Mouse (Mus musculus) CH12.LX (cell line): ENCODE measurements at regions not wholly inside any gene's neighbourhood (a gene's known extent, or its start where the extent isn't known, plus 50 kb on each side); places are given as distances from the start of the nearest gene placed in this dataset.

ENCODE experiments used
- DNase-seq: peaks from one replicate; pipeline ENCODE4 v3.0.0-alpha.2; 2013; ENCODE audit errors: extremely low read depth
- H3K27ac ChIP-seq: 2 replicates; pipeline ENCODE4 v1.5.1; 2012; ENCODE audit warnings: low read depth, mild to moderate bottlenecking, control low read depth, moderate library complexity; ENCODE audit not compliant: insufficient read depth
- H3K27me3 ChIP-seq: replicated peaks from 2 replicates; pipeline ENCODE3; 2012; ENCODE audit warnings: inconsistent platforms
- H3K36me3 ChIP-seq, 2 experiments: replicated peaks in 1 of 2; 2 replicates each; pipeline versions ENCODE3 to v1.6.1; 2012; ENCODE audit warnings: inconsistent platforms in 1 of 2, low read length in 1 of 2, mild to moderate bottlenecking in 1 of 2, mixed read lengths in 1 of 2, moderate library complexity in 1 of 2; ENCODE audit not compliant: control insufficient read depth in 1 of 2, insufficient read depth in 1 of 2
- H3K4me1 ChIP-seq, 2 experiments: 2 replicates each; pipeline ENCODE4 v1.6.1; 2012; ENCODE audit warnings: inconsistent platforms in 1 of 2, moderate library complexity in 1 of 2; ENCODE audit not compliant: insufficient read depth in 2 of 2, control insufficient read depth in 1 of 2
- H3K4me2 ChIP-seq: 2 replicates; pipeline ENCODE4 v1.6.1; 2012; ENCODE audit warnings: low read depth, mild to moderate bottlenecking, control low read depth; ENCODE audit not compliant: poor library complexity, insufficient read depth, severe bottlenecking
- H3K4me3 ChIP-seq, 3 experiments: fragments of 150-350 bp in 1 of 3; sonication (generic) in 1 of 3; replicated peaks in 1 of 3; 2 replicates each; pipeline versions ENCODE3 to v1.5.1; 2011 to 2012; ENCODE audit warnings: low read depth in 2 of 3, low read length in 2 of 3, mild to moderate bottlenecking in 2 of 3, moderate library complexity in 2 of 3, control low read depth in 1 of 3, improper control_type of control experiment in 1 of 3, inconsistent platforms in 1 of 3, mixed read lengths in 1 of 3; ENCODE audit not compliant: poor library complexity in 1 of 3
- H3K79me2 ChIP-seq: replicated peaks from 2 replicates; pipeline ENCODE4 v1.6.1; 2012; ENCODE audit warnings: mild to moderate bottlenecking, moderate library complexity; ENCODE audit not compliant: control insufficient read depth, poor library complexity, insufficient read depth, severe bottlenecking; ENCODE audit errors: extremely low read depth
- H3K9ac ChIP-seq: 2 replicates; pipeline ENCODE4 v1.6.1; 2012; ENCODE audit warnings: low read depth, mild to moderate bottlenecking, control low read depth, moderate library complexity; ENCODE audit not compliant: insufficient read depth
- H3K9me3 ChIP-seq: replicated peaks from 2 replicates; pipeline ENCODE3; 2012; ENCODE audit warnings: low read length, inconsistent platforms, mixed read lengths
- CHD2 ChIP-seq: IDR thresholded peaks from 2 replicates; pipeline ENCODE4 v1.6.1; 2011; ENCODE audit warnings: low read length, improper control_type of control experiment
- CTCF ChIP-seq, 2 experiments: IDR thresholded peaks in 1 of 2; conservative IDR thresholded peaks in 1 of 2; 2 replicates each; pipeline ENCODE4 v1.5.1; 2011 to 2012; ENCODE audit warnings: low read depth in 2 of 2, low read length in 2 of 2, improper control_type of control experiment in 1 of 2, inconsistent platforms in 1 of 2, mild to moderate bottlenecking in 1 of 2, moderate library complexity in 1 of 2
- E2F4 ChIP-seq: IDR thresholded peaks from 2 replicates; pipeline ENCODE4 v1.6.1; 2011; ENCODE audit warnings: low read depth, low read length, improper control_type of control experiment; ENCODE audit not compliant: insufficient replicate concordance
- EP300 ChIP-seq: IDR thresholded peaks from 2 replicates; pipeline ENCODE4 v1.6.1; 2011; ENCODE audit warnings: low read length, improper control_type of control experiment
- ETS1 ChIP-seq: conservative IDR thresholded peaks from 2 replicates; pipeline ENCODE4 v1.6.1; 2012; ENCODE audit warnings: low read depth, mild to moderate bottlenecking, inconsistent platforms, low read length, improper control_type of control experiment, moderate library complexity
- GABPA ChIP-seq: IDR thresholded peaks from 2 replicates; pipeline ENCODE4 v1.6.1; 2012; ENCODE audit warnings: low read depth, low read length, improper control_type of control experiment, inconsistent platforms; ENCODE audit not compliant: insufficient replicate concordance
- IRF4 ChIP-seq: IDR thresholded peaks from 2 replicates; pipeline ENCODE4 v1.6.1; 2014; ENCODE audit warnings: low read depth, mild to moderate bottlenecking, inconsistent platforms, low read length, improper control_type of control experiment
- KAT2A ChIP-seq: IDR thresholded peaks from 2 replicates; pipeline ENCODE4 v1.6.1; 2012; ENCODE audit warnings: low read length, improper control_type of control experiment, inconsistent platforms; ENCODE audit not compliant: insufficient replicate concordance
- MEF2A ChIP-seq: IDR thresholded peaks from 2 replicates; pipeline ENCODE4 v1.6.1; 2014; ENCODE audit warnings: low read depth, mild to moderate bottlenecking, inconsistent platforms, low read length, improper control_type of control experiment, borderline replicate concordance
- MXI1 ChIP-seq: IDR thresholded peaks from 2 replicates; pipeline ENCODE4 v1.6.1; 2011; ENCODE audit warnings: mild to moderate bottlenecking, low read depth, low read length, improper control_type of control experiment
- NRF1 ChIP-seq: IDR thresholded peaks from 2 replicates; pipeline ENCODE4 v1.6.1; 2014; ENCODE audit warnings: low read depth, mild to moderate bottlenecking, inconsistent platforms, low read length, improper control_type of control experiment, moderate library complexity
- RCOR1 ChIP-seq: conservative IDR thresholded peaks from 2 replicates; pipeline ENCODE4 v1.6.1; 2012; ENCODE audit warnings: low read depth, mild to moderate bottlenecking, inconsistent platforms, low read length, improper control_type of control experiment
- SIN3A ChIP-seq: IDR thresholded peaks from 2 replicates; pipeline ENCODE4 v1.6.1; 2012; ENCODE audit warnings: low read length, improper control_type of control experiment, inconsistent platforms
- TBP ChIP-seq: conservative IDR thresholded peaks from 2 replicates; pipeline ENCODE4 v1.6.1; 2011; ENCODE audit warnings: low read depth, low read length, improper control_type of control experiment
- TCF12 ChIP-seq: IDR thresholded peaks from 2 replicates; pipeline ENCODE4 v1.6.1; 2014; ENCODE audit warnings: low read depth, mild to moderate bottlenecking, inconsistent platforms, low read length, improper control_type of control experiment
- UBTF ChIP-seq: IDR thresholded peaks from 2 replicates; pipeline ENCODE4 v1.6.1; 2012; ENCODE audit warnings: low read depth, mild to moderate bottlenecking, inconsistent platforms, low read length, improper control_type of control experiment, moderate library complexity
- dilution Hi-C: fragments of 300-500 bp; cut with MboI; formaldehyde crosslinking; loops from 2 replicates; pipeline ENCODE4 v1.14.3; 2020; ENCODE audit warnings: low sequenced_read_pairs; ENCODE audit not compliant: extremely low pct_unique_long_range_greater_than_20kb, extremely low pct_ligation_motif_present
- in situ Hi-C: fragments of 300-500 bp; cut with MboI; formaldehyde crosslinking; loops from 3 replicates; pipeline ENCODE4 v1.14.3; 2019; ENCODE audit warnings: low sequenced_read_pairs, low pct_ligation_motif_present, low pct_unique_long_range_greater_than_20kb, mixed read lengths

GRCm38 (mm10) chr7:51221351-51221750 lies 289.5 kb upstream of the Ano5 start:
- peaks cover 46% of the 10 kb centered on the region for H3K9me3 ChIP-seq
- in situ Hi-C loops = no loop called here
- H3K27ac ChIP-seq = no peak overlapping the region
- H3K79me2 ChIP-seq = no peaks in the 10 kb centered on the region
- no peaks in the 10 kb centered on the region for H3K27me3 ChIP-seq
- no peak for DNase-seq
- no peak overlapping the region for H3K4me3 ChIP-seq
- no peak overlapping the region for H3K4me2 ChIP-seq
- H3K9ac ChIP-seq = no peak overlapping the region
- TF ChIP-seq KAT2A (no peak), NRF1 (no peak), EP300 (no peak), ETS1 (no peak), CTCF (conservative IDR thresholded peaks at IDR 0.05 in 1 of 2, IDR thresholded peaks at IDR 0.05 in 1 of 2; ENCODE audit: low read depth in 2 of 2, low read length in 2 of 2) (no peak), MXI1 (no peak), RCOR1 (no peak), E2F4 (no peak), TCF12 (no peak), SIN3A (no peak), IRF4 (no peak), TBP (no peak), MEF2A (no peak), GABPA (no peak), CHD2 (no peak)
- no peaks in the 10 kb centered on the region for H3K36me3 ChIP-seq
- no peaks in the 10 kb centered on the region for H3K4me1 ChIP-seq
- dilution Hi-C loops = no loop called here

- no peak overlapping the region for H3K4me3 ChIP-seq
- H3K9me3 ChIP-seq = peaks cover 50% of the 10 kb centered on the region
- H3K27ac ChIP-seq = no peak overlapping the region
- no peaks in the 10 kb centered on the region for H3K4me1 ChIP-seq
- no peak for TF ChIP-seq UBTF
- no peak for TF ChIP-seq E2F4
- TF ChIP-seq, all 38 proteins: peak for 0
- Histone ChIP-seq H3K27me3 (no peaks in the 10 kb centered on the region), H3K79me2 (no peaks in the 10 kb centered on the region), H3K9ac (no peak overlapping the region), H3K4me2 (no peak overlapping the region), H3K36me3 (no peaks in the 10 kb centered on the region)
- no peak for DNase-seq
- in situ Hi-C loops (no loop called here), dilution Hi-C loops (no loop called here)
These were observed 289.0 kb upstream of the Ano5 start for GRCm38 (mm10) chr7:51221806-51222205.
